Mouse (Mus musculus): ENCODE results near the gene Gprc5c.
"Not testable (repeated sequence)": the region's sequence is repeated elsewhere in the genome, so short reads cannot be mapped to it uniquely, and the experiment has no call there.

The Gprc5c gene

GRCm38 (mm10) chr11:114869787-114870186 is 18.8 kb downstream of the Gprc5c start:
- no peak for DNase-seq

GRCm38 (mm10) chr11:114871540-114871939 is 20.6 kb downstream of the Gprc5c start:
- no peak for DNase-seq

GRCm38 (mm10) chr11:114873022-114873817 is 22.3 kb downstream of the Gprc5c start:
- DNase-seq, result peak; percentile 60 to 71

GRCm38 (mm10) chr11:114874226-114875145 is 23.5 kb downstream of the Gprc5c start:
- no peak for DNase-seq

GRCm38 (mm10) chr11:114875301-114875801 is 24.4 kb downstream of the Gprc5c start:
- DNase-seq, result no peak

GRCm38 (mm10) chr11:114876176-114876575 is 25.2 kb downstream of the Gprc5c start:
- no peak for DNase-seq

GRCm38 (mm10) chr11:114876621-114877020 is 25.7 kb downstream of the Gprc5c start:
- DNase-seq, result no peak

- DNase-seq, result no peak
These were observed 26.2 kb downstream of the Gprc5c start for GRCm38 (mm10) chr11:114877145-114877544.

- no peak for DNase-seq
These were observed 28.7 kb downstream of the Gprc5c start for GRCm38 (mm10) chr11:114879666-114880065.

- no peak for DNase-seq
These were observed 29.2 kb downstream of the Gprc5c start for GRCm38 (mm10) chr11:114880185-114880584.

GRCm38 (mm10) chr11:114880589-114880988 is 29.6 kb downstream of the Gprc5c start:
- no peak for DNase-seq

- no peak for DNase-seq
These were observed 32.4 kb downstream of the Gprc5c start for GRCm38 (mm10) chr11:114883251-114883789.

GRCm38 (mm10) chr11:114884380-114885100 is 33.6 kb downstream of the Gprc5c start:
- no peak for DNase-seq

GRCm38 (mm10) chr11:114889991-114890518 is 39.1 kb downstream of the Gprc5c start, which contains the start of gene Cd300a:
Gene Cd300a (plus strand): TSS chr11:114890041.
- no peak for DNase-seq

- DNase-seq, result no peak
These were observed 39.6 kb downstream of the Gprc5c start for GRCm38 (mm10) chr11:114890542-114890941.

- no peak for DNase-seq
These were observed 45.1 kb downstream of the Gprc5c start for GRCm38 (mm10) chr11:114896085-114896484.

GRCm38 (mm10) chr11:114898026-114898425 is 47.1 kb downstream of the Gprc5c start:
- no peak for DNase-seq

- no peak for DNase-seq
These were observed 52.3 kb downstream of the Gprc5c start for GRCm38 (mm10) chr11:114903224-114903623.

GRCm38 (mm10) chr11:114907567-114907966 is 56.6 kb downstream of the Gprc5c start:
- no peak for DNase-seq

- DNase-seq, result no peak
These were observed 57.1 kb downstream of the Gprc5c start for GRCm38 (mm10) chr11:114908086-114908485.

GRCm38 (mm10) chr11:114909538-114909937 is 58.6 kb downstream of the Gprc5c start:
- not testable (repeated sequence) for DNase-seq

GRCm38 (mm10) chr11:114912847-114913246 is 61.9 kb downstream of the Gprc5c start:
- DNase-seq, result peak in 1 of 2 experiments; percentile 7

Measured in thymus, adult 18-20 months (tissue).